Mouse (Mus musculus) hindbrain, embryonic 11.5 days (tissue): ENCODE measurements around the gene Bex3. TPM values are rescaled to one million over a fixed set of nuclear protein-coding genes. Genes with fewer than 3 reads are reported as not detected.
A peak's percentile ranks its signal among the peaks of the same experiment; 100 is the strongest.

Experiments used
- ATAC-seq: fragments of 200-750 bp; cut with Nextera tagmentation; 2 replicates; pipeline ENCODE4 v1.8.0; 2017; ENCODE audit warnings: mild to moderate bottlenecking, moderate TSS enrichment, moderate library complexity; ENCODE audit not compliant: low FRiP score
- DNase-seq: peaks from one replicate; pipeline ENCODE4 v3.0.0-alpha.2; 2015; ENCODE audit warnings: low spot score
- H3K27ac ChIP-seq: fragments of 300-500 bp; sonication (generic); 2 replicates; pipeline ENCODE4 v1.5.1; 2014; ENCODE audit warnings: mild to moderate bottlenecking, low read depth, low read length
- H3K27me3 ChIP-seq: fragments of 300-500 bp; sonication (generic); 2 replicates; pipeline ENCODE4 v1.6.1; 2014; ENCODE audit warnings: mild to moderate bottlenecking, low read length, moderate library complexity, mixed read lengths; ENCODE audit not compliant: control insufficient read depth, insufficient read depth
- H3K36me3 ChIP-seq: fragments of 300-500 bp; sonication (generic); 2 replicates; pipeline ENCODE4 v1.6.1; 2014; ENCODE audit warnings: mild to moderate bottlenecking, low read length, moderate library complexity, mixed read lengths; ENCODE audit not compliant: control insufficient read depth, insufficient read depth
- H3K4me1 ChIP-seq: fragments of 300-500 bp; sonication (generic); replicated peaks from 2 replicates; pipeline ENCODE4 v1.6.1; 2014; ENCODE audit warnings: low read length, mixed read lengths; ENCODE audit not compliant: control insufficient read depth, insufficient read depth
- H3K4me2 ChIP-seq: fragments of 300-500 bp; sonication (generic); replicated peaks from 2 replicates; pipeline ENCODE4 v1.6.1; 2014; ENCODE audit warnings: mild to moderate bottlenecking, low read depth, low read length
- H3K4me3 ChIP-seq: fragments of 300-500 bp; sonication (generic); 2 replicates; pipeline ENCODE4 v1.5.1; 2014; ENCODE audit warnings: low read depth, low read length
- H3K9ac ChIP-seq: fragments of 300-500 bp; sonication (generic); 2 replicates; pipeline ENCODE4 v1.6.1; 2014; ENCODE audit warnings: low read depth, low read length
- H3K9me3 ChIP-seq: fragments of 300-500 bp; sonication (generic); 2 replicates; pipeline ENCODE4 v1.6.1; 2016; ENCODE audit warnings: low read length; ENCODE audit not compliant: control insufficient read depth
- WGBS: fragments of 180-500 bp; shearing (Covaris S2); extraction: QIAGEN DNeasy Blood & Tissue Kit; methylation state at CpG from one replicate; pipeline ENCODE4 v1.1.7; 2014; 5-methylcytosine and 5-hydroxymethylcytosine counted together
- polyA plus RNA-seq: library from polyadenylated mRNA; unstranded; fragments of >200 nt; fragmentation: Nextera tagmentation; extraction: Ambion mirVana; gene quantifications from 2 replicates; pipeline ENCODE4 v1.2.1, GENCODE M21; 2014

The Bex3 gene
- polyA plus RNA-seq, 1 experiment from 2014 or later, result 733 TPM

DNA sequence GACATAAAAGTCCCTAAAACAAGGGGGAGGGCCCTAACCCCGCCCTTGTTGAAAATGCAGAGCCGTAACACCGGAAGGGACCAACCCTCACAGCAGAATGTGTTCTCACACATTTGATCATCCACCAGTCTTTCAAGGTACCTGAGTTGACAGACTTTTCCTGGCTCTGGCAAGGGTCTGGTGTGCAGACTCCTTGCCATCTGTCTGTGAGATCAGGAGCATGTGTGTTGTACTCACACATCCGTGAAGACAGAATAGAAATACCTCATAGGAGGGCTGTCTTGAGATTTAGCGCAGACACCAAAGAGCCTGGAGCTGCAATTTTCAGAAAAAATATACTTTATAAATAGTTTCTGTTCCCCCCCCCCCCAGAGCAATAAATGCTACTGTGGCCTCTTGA is 9.4 kb downstream of the Bex3 start:
- H3K36me3 ChIP-seq, result no peaks in the 10 kb centered on the region
- no peak for DNase-seq
- H3K27me3 ChIP-seq, result no peaks in the 10 kb centered on the region
- WGBS, result 86% methylated on average over 5 of the region's 5 CpGs
- no peaks in the 10 kb centered on the region for H3K4me1 ChIP-seq
- H3K9ac ChIP-seq, result no peak overlapping the region
- ATAC-seq, result no peak
- no peaks in the 10 kb centered on the region for H3K9me3 ChIP-seq
- H3K27ac ChIP-seq, result no peak overlapping the region
- H3K4me2 ChIP-seq, result no peak overlapping the region
- H3K4me3 ChIP-seq, result no peak overlapping the region

DNA sequence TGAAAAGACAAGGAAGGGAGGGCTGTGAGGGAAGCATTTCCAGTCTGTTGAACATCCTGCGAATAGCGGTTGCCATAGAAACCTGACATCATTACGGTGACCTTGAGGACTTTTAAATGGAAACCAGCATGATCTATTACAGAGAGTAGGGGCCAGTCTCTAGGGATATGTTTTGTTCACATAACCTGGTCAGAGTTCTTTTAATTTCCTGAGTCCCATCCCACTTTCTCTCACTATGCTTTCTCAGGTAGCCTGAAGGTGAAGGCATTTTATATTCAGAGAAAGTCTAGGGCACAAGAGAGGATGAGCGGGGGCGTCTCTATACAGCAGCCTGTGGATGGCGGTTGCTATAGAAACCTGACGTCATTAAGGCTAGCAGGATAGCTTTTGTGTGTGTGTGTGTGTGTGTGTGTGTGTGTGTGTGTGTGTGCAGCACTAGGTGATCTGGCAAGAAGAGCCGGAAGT is 20.8 kb downstream of the Bex3 start:
- Histone ChIP-seq H3K9me3 (no peaks in the 10 kb centered on the region), H3K36me3 (no peaks in the 10 kb centered on the region), H3K4me2 (no peak overlapping the region; the same call in 1 of the 2 replicates), H3K4me1 (no peaks in the 10 kb centered on the region), H3K27ac (no peak overlapping the region), H3K27me3 (no peaks in the 10 kb centered on the region), H3K9ac (no peak overlapping the region), H3K4me3 (no peak overlapping the region)
- DNase-seq (peak; percentile 67), ATAC-seq (peak; percentile 97)
- 26% methylated on average over 8 of the region's 8 CpGs for WGBS

- Histone ChIP-seq H3K9me3 (no peaks in the 10 kb centered on the region), H3K27me3 (no peaks in the 10 kb centered on the region), H3K9ac (no peak overlapping the region), H3K4me2 (no peak overlapping the region), H3K4me1 (no peaks in the 10 kb centered on the region), H3K4me3 (no peak overlapping the region), H3K27ac (no peak overlapping the region), H3K36me3 (no peaks in the 10 kb centered on the region)
- no peak for ATAC-seq
- DNase-seq, result peak; percentile 53
Measured at GRCm38 (mm10) chrX:136304295-136304694, 34.2 kb downstream of the Bex3 start.

GRCm38 (mm10) chrX:136306196-136306595 is 36.1 kb downstream of the Bex3 start:
- H3K27ac ChIP-seq, result no peak overlapping the region
- H3K36me3 ChIP-seq, result no peaks in the 10 kb centered on the region
- H3K27me3 ChIP-seq, result no peaks in the 10 kb centered on the region
- H3K4me3 ChIP-seq, result no peak overlapping the region
- WGBS, result 37% methylated on average over 1 of the region's 1 CpGs
- H3K9ac ChIP-seq, result no peak overlapping the region
- ATAC-seq (no peak), DNase-seq (no peak)
- H3K9me3 ChIP-seq, result no peaks in the 10 kb centered on the region
- H3K4me2 ChIP-seq, result no peak overlapping the region
- no peaks in the 10 kb centered on the region for H3K4me1 ChIP-seq

DNA sequence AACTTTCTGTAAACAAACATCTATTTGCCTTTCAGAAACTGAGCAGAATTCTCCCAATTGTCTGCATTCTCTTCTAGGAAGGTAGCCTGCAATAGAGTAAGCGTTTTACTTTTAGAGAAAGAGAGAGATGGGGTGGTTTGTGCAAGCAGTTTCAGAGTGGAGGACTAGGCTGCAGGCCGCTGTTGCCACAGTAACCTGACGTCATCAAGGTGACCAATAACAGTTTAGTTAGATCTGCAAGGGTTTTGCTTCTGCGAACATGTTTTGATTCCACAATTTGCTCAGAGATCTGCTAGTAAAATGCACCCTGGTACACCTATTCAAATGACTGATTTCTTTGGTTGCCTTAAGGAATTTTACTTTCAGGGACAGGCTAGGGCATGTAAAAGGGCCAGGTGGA is 43.2 kb downstream of the Bex3 start:
- DNase-seq (peak; percentile 12), ATAC-seq (no peak)
- Histone ChIP-seq H3K9me3 (no peaks in the 10 kb centered on the region), H3K4me3 (no peak overlapping the region), H3K4me1 (no peaks in the 10 kb centered on the region), H3K36me3 (no peaks in the 10 kb centered on the region), H3K27me3 (no peaks in the 10 kb centered on the region), H3K4me2 (no peak overlapping the region; the same call in 1 of the 2 replicates), H3K9ac (no peak overlapping the region), H3K27ac (no peak overlapping the region)
- 47% methylated on average over 4 of the region's 4 CpGs for WGBS

GRCm38 (mm10) chrX:136313792-136314564 is 43.9 kb downstream of the Bex3 start:
- WGBS, result 24% methylated on average over 8 of the region's 8 CpGs
- no peaks in the 10 kb centered on the region for H3K27me3 ChIP-seq
- H3K36me3 ChIP-seq, result no peaks in the 10 kb centered on the region
- no peak overlapping the region for H3K4me2 ChIP-seq
- no peak overlapping the region for H3K9ac ChIP-seq
- ATAC-seq (peak; percentile 51; the same call in 1 of the 2 replicates), DNase-seq (peak; percentile 39)
- no peaks in the 10 kb centered on the region for H3K9me3 ChIP-seq
- no peak overlapping the region for H3K4me3 ChIP-seq
- no peak overlapping the region for H3K27ac ChIP-seq
- H3K4me1 ChIP-seq, result no peaks in the 10 kb centered on the region

GRCm38 (mm10) chrX:136319953-136320352 is 49.9 kb downstream of the Bex3 start:
- H3K9me3 ChIP-seq, result no peaks in the 10 kb centered on the region
- H3K27me3 ChIP-seq, result no peaks in the 10 kb centered on the region
- H3K4me1 ChIP-seq, result no peaks in the 10 kb centered on the region
- ATAC-seq (no peak), DNase-seq (no peak)
- no peak overlapping the region for H3K4me3 ChIP-seq
- H3K9ac ChIP-seq, result no peak overlapping the region
- H3K4me2 ChIP-seq, result no peak overlapping the region
- no peaks in the 10 kb centered on the region for H3K36me3 ChIP-seq
- WGBS, result 67% methylated on average over 4 of the region's 4 CpGs
- H3K27ac ChIP-seq, result no peak overlapping the region

Other genes with a start within 250 kb of the Bex3 start
- 44.0 and 53.1 TPM in 2 replicates for gene Arxes1, start 236.9 kb upstream of the Bex3 start, polyA plus RNA-seq
- 305 and 309 TPM in 2 replicates for gene Bex2, start 202.0 kb upstream of the Bex3 start, polyA plus RNA-seq
- not detected in 2 replicates for gene Nxf3, start 185.0 kb upstream of the Bex3 start, polyA plus RNA-seq
- gene Bex4, start 131.3 kb upstream of the Bex3 start, polyA plus RNA-seq, result 85.4 and 86.3 TPM in 2 replicates
- 227 and 238 TPM in 2 replicates for gene Tceal8, start 97.9 kb upstream of the Bex3 start, polyA plus RNA-seq
- 2.6 TPM in 2 replicates for gene Tceal5, start 66.4 kb upstream of the Bex3 start, polyA plus RNA-seq
- gene Tceal7, start 55.5 kb upstream of the Bex3 start, polyA plus RNA-seq, result 0.82 and 1.3 TPM in 2 replicates
- 99.1 and 107 TPM in 2 replicates for gene Bex1, start 54.7 kb upstream of the Bex3 start, polyA plus RNA-seq
- gene Tceal9, start 25.2 kb upstream of the Bex3 start, polyA plus RNA-seq, result 460 and 466 TPM in 2 replicates
- gene Kir3dl1, start 247.7 kb downstream of the Bex3 start, polyA plus RNA-seq, result not detected in 2 replicates